Mouse (Mus musculus): ENCODE results near the gene Gapvd1. TPM values are rescaled to one million over a fixed set of nuclear protein-coding genes. Genes with fewer than 3 reads are reported as not detected.

The Gapvd1 gene
- polyA plus RNA-seq, 1 experiment from 2014 or later = 102 TPM

DNA sequence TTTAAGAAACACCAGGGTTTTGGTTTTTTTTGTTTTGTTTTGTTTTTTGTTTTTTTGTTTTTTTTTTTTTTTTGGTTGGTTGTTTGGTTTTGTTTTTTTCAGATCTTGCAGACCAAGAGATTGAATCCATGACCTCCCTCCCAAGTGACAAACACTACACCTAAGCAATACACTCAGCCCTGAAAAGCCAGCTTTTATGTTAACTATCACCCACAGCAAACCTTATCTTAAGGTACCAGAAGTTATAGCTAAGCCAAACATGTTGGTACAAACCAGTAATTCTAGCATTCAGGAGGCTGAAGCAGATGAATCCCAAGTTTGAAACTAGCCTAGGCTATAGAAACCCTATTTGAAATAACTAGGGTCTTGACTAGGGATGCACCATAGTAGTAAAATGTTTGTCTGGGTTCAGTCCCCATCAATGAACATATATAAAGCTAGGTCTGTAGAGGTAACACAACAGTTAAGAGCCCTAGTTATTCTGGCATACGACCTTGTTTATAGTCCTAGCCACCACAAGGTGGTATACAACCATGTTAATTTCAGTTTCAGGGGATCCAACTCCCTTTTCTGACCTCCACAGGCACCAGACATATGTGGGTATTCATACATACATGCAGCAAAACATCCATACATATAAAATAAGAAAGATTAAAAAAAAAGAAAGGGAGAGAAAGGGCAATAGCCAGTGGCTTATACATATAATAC, 15.2 kb downstream of the Gapvd1 start:
- no peak overlapping the region for H3K4me2 ChIP-seq
- no peaks in the 10 kb centered on the region for H3K27me3 ChIP-seq (ENCODE audit: control insufficient read depth, insufficient read depth, low read length)
- no peak overlapping the region for H3K4me3 ChIP-seq (ENCODE audit: low read depth, low read length)
- H3K36me3 ChIP-seq (ENCODE audit: control insufficient read depth, insufficient read depth, low read length) = no peaks in the 10 kb centered on the region
- ATAC-seq (ENCODE audit: low FRiP score) (no peak), DNase-seq (ENCODE audit: low spot score, missing footprints) (no peak)
- no peak overlapping the region for H3K27ac ChIP-seq (ENCODE audit: low read depth, low read length)
- no peaks in the 10 kb centered on the region for H3K9me3 ChIP-seq (ENCODE audit: control insufficient read depth, low read length)
- no peaks in the 10 kb centered on the region for H3K4me1 ChIP-seq (ENCODE audit: control insufficient read depth, insufficient read depth, low read length)
- H3K9ac ChIP-seq (ENCODE audit: low read length) = no peak overlapping the region
- 79% methylated on average over 1 of the region's 1 CpGs for WGBS

DNA sequence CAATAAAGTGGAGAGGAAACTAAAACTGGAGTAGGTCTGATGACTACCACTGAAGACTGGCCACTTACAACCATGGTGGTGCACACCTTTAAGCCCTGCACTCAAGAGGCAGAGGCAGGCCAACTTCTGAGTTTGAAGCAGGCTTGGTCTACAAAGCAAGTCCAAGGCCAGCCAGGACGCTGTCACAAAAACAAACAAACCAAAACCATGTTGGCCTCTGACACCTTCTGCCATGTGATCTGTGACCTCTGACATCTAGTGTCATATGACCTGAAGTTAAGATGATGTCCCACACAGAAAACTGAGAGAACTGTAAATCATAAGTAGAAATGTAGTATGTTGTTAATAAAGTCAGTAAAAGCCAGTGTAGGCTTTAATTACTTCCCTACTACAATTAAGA, 17.1 kb downstream of the Gapvd1 start:
- ATAC-seq (ENCODE audit: low FRiP score) (no peak), DNase-seq (ENCODE audit: low spot score, missing footprints) (no peak)
- Histone ChIP-seq H3K9me3 (ENCODE audit: control insufficient read depth, low read length) (no peaks in the 10 kb centered on the region), H3K4me2 (no peak overlapping the region), H3K36me3 (ENCODE audit: control insufficient read depth, insufficient read depth, low read length) (no peaks in the 10 kb centered on the region), H3K9ac (ENCODE audit: low read length) (no peak overlapping the region), H3K27me3 (ENCODE audit: control insufficient read depth, insufficient read depth, low read length) (no peaks in the 10 kb centered on the region), H3K4me3 (ENCODE audit: low read depth, low read length) (no peak overlapping the region), H3K4me1 (ENCODE audit: control insufficient read depth, insufficient read depth, low read length) (no peaks in the 10 kb centered on the region), H3K27ac (ENCODE audit: low read depth, low read length) (no peak overlapping the region)
- WGBS = 64% methylated on average over 1 of the region's 1 CpGs

DNA sequence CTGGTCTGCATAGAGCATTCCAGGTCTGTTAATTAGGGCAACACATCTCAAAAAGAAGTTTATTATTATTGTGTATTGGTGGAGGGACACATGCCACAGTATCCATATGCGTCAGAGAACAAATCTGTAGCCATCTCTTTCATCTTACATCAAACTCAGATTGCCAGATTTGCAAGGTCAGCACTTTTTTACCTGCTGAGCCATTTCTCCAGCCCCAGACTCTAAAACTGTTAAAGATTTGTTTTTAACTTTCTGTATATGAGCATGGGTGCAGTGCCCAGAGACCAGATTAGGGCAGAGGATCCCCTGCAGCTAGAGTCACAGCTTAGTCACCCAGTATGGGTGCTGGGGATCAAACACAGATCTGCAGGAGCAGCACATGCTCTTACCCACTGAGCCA, 18.4 kb downstream of the Gapvd1 start:
- Histone ChIP-seq H3K27me3 (ENCODE audit: control insufficient read depth, insufficient read depth, low read length) (no peaks in the 10 kb centered on the region), H3K4me2 (no peak overlapping the region), H3K9me3 (ENCODE audit: control insufficient read depth, low read length) (no peaks in the 10 kb centered on the region), H3K27ac (ENCODE audit: low read depth, low read length) (no peak overlapping the region), H3K9ac (ENCODE audit: low read length) (no peak overlapping the region), H3K4me1 (ENCODE audit: control insufficient read depth, insufficient read depth, low read length) (no peaks in the 10 kb centered on the region), H3K4me3 (ENCODE audit: low read depth, low read length) (no peak overlapping the region), H3K36me3 (ENCODE audit: control insufficient read depth, insufficient read depth, low read length) (no peaks in the 10 kb centered on the region)
- 89% methylated on average over 1 of the region's 1 CpGs for WGBS
- DNase-seq (ENCODE audit: low spot score, missing footprints) (no peak), ATAC-seq (ENCODE audit: low FRiP score) (no peak)

DNA sequence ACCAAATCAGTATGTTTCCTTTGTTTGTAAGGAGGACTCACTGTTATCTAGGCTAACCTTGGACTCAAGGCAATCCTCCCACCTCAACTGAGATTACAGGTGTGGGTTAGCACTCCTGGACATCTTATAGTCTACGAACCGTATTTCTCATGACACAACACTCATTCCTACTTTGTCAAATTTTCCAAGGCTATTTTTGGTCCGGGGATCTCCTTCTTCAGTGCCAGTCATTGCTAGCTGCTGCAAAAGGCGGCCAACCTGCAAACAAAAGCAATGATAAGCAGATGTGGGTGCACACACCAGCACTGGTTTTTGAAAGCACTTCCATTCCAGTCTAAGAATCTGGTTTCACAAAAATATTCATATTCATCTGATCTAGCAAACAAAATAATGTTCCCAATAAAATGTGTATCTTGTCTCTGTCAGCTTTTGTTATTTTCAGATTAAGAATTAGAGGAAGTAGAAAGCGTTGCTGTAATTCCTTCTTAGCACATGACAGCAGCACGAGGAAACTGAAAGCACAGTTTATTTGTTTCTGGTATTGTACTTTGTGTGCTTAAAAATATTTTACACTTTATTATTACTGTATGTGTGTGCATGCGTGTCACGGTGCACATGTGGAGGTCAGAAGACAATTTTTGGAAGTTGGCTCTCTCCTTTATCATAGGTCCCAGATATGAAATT, 27.8 kb downstream of the Gapvd1 start:
- WGBS = 93% methylated on average over 8 of the region's 8 CpGs
- Histone ChIP-seq H3K4me1 (ENCODE audit: control insufficient read depth, insufficient read depth, low read length) (no peaks in the 10 kb centered on the region), H3K4me2 (no peak overlapping the region), H3K27me3 (ENCODE audit: control insufficient read depth, insufficient read depth, low read length) (no peaks in the 10 kb centered on the region), H3K27ac (ENCODE audit: low read depth, low read length) (no peak overlapping the region), H3K4me3 (ENCODE audit: low read depth, low read length) (no peak overlapping the region), H3K9me3 (ENCODE audit: control insufficient read depth, low read length) (no peaks in the 10 kb centered on the region), H3K36me3 (ENCODE audit: control insufficient read depth, insufficient read depth, low read length) (peaks cover 5% of the 10 kb centered on the region), H3K9ac (ENCODE audit: low read length) (no peak overlapping the region)
- DNase-seq (ENCODE audit: low spot score, missing footprints) (no peak), ATAC-seq (ENCODE audit: low FRiP score) (no peak)

DNA sequence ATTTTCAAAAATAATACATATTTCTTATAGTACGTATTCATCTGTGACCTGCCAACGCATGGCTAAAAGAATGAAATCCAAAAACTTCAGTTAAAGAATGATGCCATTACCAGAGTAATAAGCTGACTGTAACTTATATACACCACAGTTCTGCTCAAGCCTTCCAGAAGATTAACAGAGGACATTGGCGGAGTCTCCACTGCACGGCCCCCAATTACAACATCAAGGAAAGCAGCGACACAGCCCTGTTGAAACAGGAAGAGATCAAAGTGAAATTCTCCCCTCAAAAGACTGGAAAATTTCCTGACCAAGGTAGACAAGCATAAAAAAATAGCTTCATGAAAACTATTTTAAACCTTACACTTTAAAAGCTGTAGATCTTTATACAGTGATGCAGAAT, 29.8 kb downstream of the Gapvd1 start:
- no peak for DNase-seq (ENCODE audit: low spot score, missing footprints)
- no peak overlapping the region for H3K27ac ChIP-seq (ENCODE audit: low read depth, low read length)
- H3K4me1 ChIP-seq (ENCODE audit: control insufficient read depth, insufficient read depth, low read length) = no peaks in the 10 kb centered on the region
- 97% methylated on average over 5 of the region's 5 CpGs for WGBS
- H3K9me3 ChIP-seq (ENCODE audit: control insufficient read depth, low read length) = no peaks in the 10 kb centered on the region
- no peaks in the 10 kb centered on the region for H3K27me3 ChIP-seq (ENCODE audit: control insufficient read depth, insufficient read depth, low read length)
- ATAC-seq (ENCODE audit: low FRiP score) = no peak
- H3K4me2 ChIP-seq = no peak overlapping the region
- no peak overlapping the region for H3K4me3 ChIP-seq (ENCODE audit: low read depth, low read length)
- H3K9ac ChIP-seq (ENCODE audit: low read length) = no peak overlapping the region
- H3K36me3 ChIP-seq (ENCODE audit: control insufficient read depth, insufficient read depth, low read length) = peaks cover 8% of the 10 kb centered on the region

DNA sequence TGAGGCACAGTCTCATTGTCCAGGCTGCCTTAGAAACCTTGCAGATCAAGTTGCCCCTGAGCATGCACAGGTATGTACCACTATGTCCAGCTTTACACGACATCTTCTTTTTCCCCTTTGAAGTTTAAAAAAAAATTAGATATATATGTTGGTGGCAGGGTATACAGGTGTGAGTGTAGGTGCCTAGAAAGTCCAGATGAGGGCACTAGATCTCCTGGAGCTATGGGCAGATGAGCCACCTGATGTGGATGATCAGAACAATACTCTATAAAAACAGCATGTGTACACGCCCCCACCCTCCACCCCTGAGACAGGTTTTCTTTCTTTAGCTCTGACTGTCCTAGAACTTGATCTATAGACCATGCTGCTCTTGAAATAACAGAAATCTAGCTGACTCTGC, 36.8 kb downstream of the Gapvd1 start:
- Histone ChIP-seq H3K36me3 (ENCODE audit: control insufficient read depth, insufficient read depth, low read length) (peaks cover 13% of the 10 kb centered on the region), H3K9me3 (ENCODE audit: control insufficient read depth, low read length) (no peaks in the 10 kb centered on the region), H3K27ac (ENCODE audit: low read depth, low read length) (no peak overlapping the region), H3K27me3 (ENCODE audit: control insufficient read depth, insufficient read depth, low read length) (no peaks in the 10 kb centered on the region), H3K4me2 (no peak overlapping the region), H3K4me3 (ENCODE audit: low read depth, low read length) (no peak overlapping the region), H3K9ac (ENCODE audit: low read length) (no peak overlapping the region), H3K4me1 (ENCODE audit: control insufficient read depth, insufficient read depth, low read length) (no peaks in the 10 kb centered on the region)
- ATAC-seq (ENCODE audit: low FRiP score) = no peak
- no peak for DNase-seq (ENCODE audit: low spot score, missing footprints)
- WGBS = 93% methylated on average over 2 of the region's 2 CpGs

DNA sequence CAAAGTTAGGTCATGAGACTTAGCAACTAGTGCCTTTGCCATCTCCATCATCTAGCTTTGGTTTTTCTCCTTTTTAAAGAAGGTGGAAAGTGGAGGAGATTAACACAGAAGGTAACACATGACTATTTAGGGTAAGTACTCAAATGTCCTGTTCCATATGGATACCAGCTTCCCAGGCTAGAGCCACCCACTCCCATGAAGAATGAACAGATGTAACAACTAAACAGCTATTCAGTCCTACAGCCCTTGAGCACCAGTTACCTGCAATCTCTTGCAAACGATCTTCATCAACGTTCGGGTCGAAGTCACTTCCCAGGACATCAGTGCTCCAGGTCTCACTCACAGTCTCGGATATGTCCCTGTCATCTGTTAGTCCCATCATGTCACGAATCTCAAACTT, 43.1 kb downstream of the Gapvd1 start:
- H3K4me2 ChIP-seq = no peak overlapping the region
- H3K36me3 ChIP-seq (ENCODE audit: control insufficient read depth, insufficient read depth, low read length) = peaks cover 16% of the 10 kb centered on the region
- no peak for ATAC-seq (ENCODE audit: low FRiP score)
- no peak overlapping the region for H3K9ac ChIP-seq (ENCODE audit: low read length)
- no peak for DNase-seq (ENCODE audit: low spot score, missing footprints)
- no peak overlapping the region for H3K27ac ChIP-seq (ENCODE audit: low read depth, low read length)
- no peak overlapping the region for H3K4me3 ChIP-seq (ENCODE audit: low read depth, low read length)
- H3K9me3 ChIP-seq (ENCODE audit: control insufficient read depth, low read length) = no peaks in the 10 kb centered on the region
- no peaks in the 10 kb centered on the region for H3K4me1 ChIP-seq (ENCODE audit: control insufficient read depth, insufficient read depth, low read length)
- H3K27me3 ChIP-seq (ENCODE audit: control insufficient read depth, insufficient read depth, low read length) = no peaks in the 10 kb centered on the region
- 93% methylated on average over 6 of the region's 6 CpGs for WGBS

DNA sequence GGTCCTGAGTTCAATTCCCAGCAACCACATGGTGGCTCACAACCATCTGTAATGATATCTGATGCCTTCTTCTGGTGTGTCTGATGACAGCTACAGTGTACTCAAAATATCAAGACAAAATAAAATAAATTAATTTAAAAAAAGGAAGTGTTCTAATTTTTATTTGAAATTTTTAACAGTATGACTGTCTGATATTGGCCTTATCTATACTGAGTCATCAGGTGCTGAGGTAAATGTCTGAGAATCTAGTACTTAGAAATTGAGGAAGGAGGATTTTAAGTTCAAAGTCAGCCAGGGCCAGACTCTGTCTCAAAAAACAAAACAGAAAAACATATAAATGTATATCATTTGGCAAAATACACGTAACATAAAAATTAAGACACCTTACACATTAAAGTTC, 46.4 kb downstream of the Gapvd1 start:
- H3K36me3 ChIP-seq (ENCODE audit: control insufficient read depth, insufficient read depth, low read length) = peaks cover 20% of the 10 kb centered on the region
- H3K4me1 ChIP-seq (ENCODE audit: control insufficient read depth, insufficient read depth, low read length) = no peaks in the 10 kb centered on the region
- H3K27ac ChIP-seq (ENCODE audit: low read depth, low read length) = no peak overlapping the region
- no peak overlapping the region for H3K4me3 ChIP-seq (ENCODE audit: low read depth, low read length)
- H3K27me3 ChIP-seq (ENCODE audit: control insufficient read depth, insufficient read depth, low read length) = no peaks in the 10 kb centered on the region
- H3K9me3 ChIP-seq (ENCODE audit: control insufficient read depth, low read length) = no peaks in the 10 kb centered on the region
- 97% methylated on average over 1 of the region's 1 CpGs for WGBS
- no peak for DNase-seq (ENCODE audit: low spot score, missing footprints)
- no peak for ATAC-seq (ENCODE audit: low FRiP score)
- no peak overlapping the region for H3K9ac ChIP-seq (ENCODE audit: low read length)
- no peak overlapping the region for H3K4me2 ChIP-seq

DNA sequence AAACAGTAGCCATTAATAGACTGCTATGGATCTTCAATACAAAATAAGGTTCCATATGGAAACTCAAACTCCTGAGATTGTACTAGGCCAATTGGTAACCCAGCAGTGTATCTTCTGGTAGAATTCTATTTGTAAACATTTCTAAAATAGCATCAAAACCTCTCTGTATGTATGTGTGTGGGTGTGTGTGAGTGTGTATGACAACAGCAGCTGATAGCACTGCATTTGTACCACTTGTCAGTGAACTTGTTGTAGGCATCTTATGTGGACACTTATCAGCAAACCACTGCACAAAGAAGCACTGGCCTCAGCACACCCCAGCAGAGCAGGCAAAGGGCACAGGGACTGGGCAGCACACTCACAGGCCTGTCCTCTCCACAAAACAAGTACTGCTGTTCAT, 58.4 kb downstream of the Gapvd1 start:
- H3K4me3 ChIP-seq (ENCODE audit: low read depth, low read length) = no peak overlapping the region
- H3K4me1 ChIP-seq (ENCODE audit: control insufficient read depth, insufficient read depth, low read length) = no peaks in the 10 kb centered on the region
- H3K9me3 ChIP-seq (ENCODE audit: control insufficient read depth, low read length) = no peaks in the 10 kb centered on the region
- peaks cover 26% of the 10 kb centered on the region for H3K36me3 ChIP-seq (ENCODE audit: control insufficient read depth, insufficient read depth, low read length)
- H3K4me2 ChIP-seq = no peak overlapping the region
- H3K27me3 ChIP-seq (ENCODE audit: control insufficient read depth, insufficient read depth, low read length) = no peaks in the 10 kb centered on the region
- DNase-seq (ENCODE audit: low spot score, missing footprints) = no peak
- no peak overlapping the region for H3K27ac ChIP-seq (ENCODE audit: low read depth, low read length)
- no peak overlapping the region for H3K9ac ChIP-seq (ENCODE audit: low read length)
- no peak for ATAC-seq (ENCODE audit: low FRiP score)

Data from midbrain, embryonic 11.5 days (tissue).